Mouse (Mus musculus) liver, adult 2 months (tissue): ENCODE measurements at regions not wholly inside any gene's neighbourhood (a gene's known extent, or its start where the extent isn't known, plus 50 kb on each side); places are given as distances from the start of the nearest gene placed in this dataset.
"Not testable (repeated sequence)": the region's sequence is repeated elsewhere in the genome, so short reads cannot be mapped to it uniquely, and the experiment has no call there.

Experiments used
- DNase-seq: peaks from one replicate; pipeline ENCODE4 v3.0.0-alpha.2; 2011; ENCODE audit warnings: low read depth, low spot score; ENCODE audit errors: extremely low read depth
- H3K27ac ChIP-seq: fragments of 200-500 bp; replicated peaks from 2 replicates; pipeline ENCODE4 v1.5.1; 2012; ENCODE audit warnings: low read depth, mild to moderate bottlenecking, control low read depth, inconsistent platforms, low read length; ENCODE audit not compliant: insufficient read depth
- H3K27me3 ChIP-seq: fragments of 200-500 bp; 2 replicates; pipeline ENCODE4 v1.6.1; 2012; ENCODE audit warnings: mild to moderate bottlenecking, moderate library complexity, low read length, inconsistent platforms; ENCODE audit not compliant: control insufficient read depth, insufficient read depth
- H3K36me3 ChIP-seq: fragments of 200-500 bp; 2 replicates; pipeline ENCODE4 v1.6.1; 2012; ENCODE audit warnings: low read length, inconsistent platforms; ENCODE audit not compliant: control insufficient read depth, insufficient read depth
- H3K4me1 ChIP-seq: fragments of 200-500 bp; 2 replicates; pipeline ENCODE4 v1.6.1; 2011; ENCODE audit warnings: low read length; ENCODE audit not compliant: control insufficient read depth, insufficient read depth
- H3K4me3 ChIP-seq: fragments of 200-500 bp; 2 replicates; pipeline ENCODE4 v1.5.1; 2011; ENCODE audit warnings: low read depth, mild to moderate bottlenecking, control low read depth, low read length, moderate library complexity; ENCODE audit not compliant: insufficient read depth
- H3K79me2 ChIP-seq: fragments of 200-500 bp; 2 replicates; pipeline ENCODE4 v1.6.1; 2012; ENCODE audit warnings: inconsistent platforms, mild to moderate bottlenecking, low read length, moderate library complexity; ENCODE audit not compliant: control insufficient read depth, insufficient read depth
- H3K9ac ChIP-seq: fragments of 200-500 bp; 2 replicates; pipeline ENCODE4 v1.6.1; 2012; ENCODE audit warnings: low read depth, mild to moderate bottlenecking, control low read depth, inconsistent platforms, low read length
- CTCF ChIP-seq: fragments of 200-500 bp; IDR thresholded peaks from 2 replicates; pipeline ENCODE4 v1.5.1; 2011; ENCODE audit warnings: low read depth, low read length, control low read depth
- POLR2A ChIP-seq: fragments of 200-500 bp; IDR thresholded peaks from 2 replicates; pipeline ENCODE4 v1.6.1; 2011; ENCODE audit warnings: low read length, control low read depth; ENCODE audit not compliant: insufficient read depth; ENCODE audit errors: extremely low read depth
- WGBS: fragments of 180-500 bp; shearing (Covaris S2); methylation state at CpG from one replicate; pipeline ENCODE4 v1.1.7; 2018; 5-methylcytosine and 5-hydroxymethylcytosine counted together

- Histone ChIP-seq H3K27me3 (no peaks in the 10 kb centered on the region), H3K4me1 (no peaks in the 10 kb centered on the region), H3K79me2 (no peaks in the 10 kb centered on the region), H3K36me3 (no peaks in the 10 kb centered on the region), H3K27ac (no peak overlapping the region), H3K4me3 (no peak overlapping the region), H3K9ac (no peak overlapping the region)
- 75% methylated on average over 7 of the region's 7 CpGs for WGBS
- DNase-seq, result no peak
- no peak for TF ChIP-seq POLR2A
- TF ChIP-seq CTCF, result no peak
Observed at GRCm38 (mm10) chr17:50346451-50347192, 53.2 kb upstream of the Dazl start.

GRCm38 (mm10) chr17:50353818-50354217, 60.4 kb upstream of the Dazl start:
- not testable (repeated sequence) for H3K27ac ChIP-seq, H3K9ac ChIP-seq, H3K4me3 ChIP-seq, H3K4me1 ChIP-seq, H3K27me3 ChIP-seq, H3K36me3 ChIP-seq, H3K79me2 ChIP-seq, DNase-seq
- WGBS, result 79% methylated on average over 2 of the region's 2 CpGs

GRCm38 (mm10) chr17:50354357-50354756, 60.9 kb upstream of the Dazl start:
- no peak for TF ChIP-seq POLR2A
- TF ChIP-seq CTCF, result no peak
- H3K4me1 ChIP-seq, result no peaks in the 10 kb centered on the region
- H3K27ac ChIP-seq, result no peak overlapping the region
- H3K9ac ChIP-seq, result no peak overlapping the region
- WGBS, result 92% methylated on average over 6 of the region's 6 CpGs
- DNase-seq, result no peak
- no peak overlapping the region for H3K4me3 ChIP-seq
- no peaks in the 10 kb centered on the region for H3K36me3 ChIP-seq
- no peaks in the 10 kb centered on the region for H3K79me2 ChIP-seq
- no peaks in the 10 kb centered on the region for H3K27me3 ChIP-seq

- Histone ChIP-seq H3K4me3 (no peak overlapping the region), H3K27me3 (no peaks in the 10 kb centered on the region), H3K79me2 (no peaks in the 10 kb centered on the region), H3K36me3 (no peaks in the 10 kb centered on the region), H3K4me1 (no peaks in the 10 kb centered on the region), H3K27ac (no peak overlapping the region), H3K9ac (no peak overlapping the region)
- no peak for DNase-seq
- WGBS, result 76% methylated on average over 9 of the region's 9 CpGs
- TF ChIP-seq POLR2A (no peak), CTCF (no peak)
Observed at GRCm38 (mm10) chr17:50361657-50362233, 68.3 kb upstream of the Dazl start.

GRCm38 (mm10) chr17:50365396-50365795, 72.0 kb upstream of the Dazl start:
- Histone ChIP-seq H3K4me3 (no peak overlapping the region), H3K27ac (no peak overlapping the region), H3K9ac (no peak overlapping the region), H3K4me1 (peaks cover 4% of the 10 kb centered on the region; the same call in 1 of the 2 replicates), H3K79me2 (no peaks in the 10 kb centered on the region), H3K27me3 (no peaks in the 10 kb centered on the region), H3K36me3 (no peaks in the 10 kb centered on the region)
- TF ChIP-seq CTCF (no peak), POLR2A (no peak)
- DNase-seq, result no peak
- WGBS, result 99% methylated on average over 7 of the region's 7 CpGs

GRCm38 (mm10) chr17:50366181-50366580, 72.7 kb upstream of the Dazl start:
- Histone ChIP-seq H3K79me2 (no peaks in the 10 kb centered on the region), H3K27me3 (no peaks in the 10 kb centered on the region), H3K4me3 (no peak overlapping the region), H3K9ac (no peak overlapping the region), H3K4me1 (peaks cover 4% of the 10 kb centered on the region; the same call in 1 of the 2 replicates), H3K36me3 (no peaks in the 10 kb centered on the region), H3K27ac (no peak overlapping the region)
- no peak for DNase-seq
- TF ChIP-seq POLR2A, result no peak
- TF ChIP-seq CTCF, result no peak
- WGBS, result 87% methylated on average over 5 of the region's 5 CpGs
